Mouse (Mus musculus) bone marrow macrophage, adult 2 months (primary cell): Measurements from ENCODE around the gene Selenoh.

ENCODE experiments used
- CTCF ChIP-seq: IDR thresholded peaks from 2 replicates; pipeline ENCODE4 v1.5.1; 2012; ENCODE audit warnings: low read depth, mild to moderate bottlenecking, low read length, moderate library complexity
- POLR2A ChIP-seq: IDR thresholded peaks from 2 replicates; pipeline ENCODE4 v1.6.1; 2012; ENCODE audit warnings: mild to moderate bottlenecking, low read depth, low read length, borderline replicate concordance

GRCm38 (mm10) chr2:84638428-84639220 is 31.9 kb downstream of the Selenoh start:
- TF ChIP-seq POLR2A (no peak), CTCF (no peak)
